Mouse (Mus musculus): Measurements from ENCODE around the gene Lsm10. TPM values are rescaled to one million over a fixed set of nuclear protein-coding genes. Genes with fewer than 3 reads are reported as not detected.

The Lsm10 gene
- polyA plus RNA-seq, 1 experiment from 2014 or later: 50.3 TPM

- H3K4me3 ChIP-seq: no peak overlapping the region
- 33% methylated on average over 10 of the region's 10 CpGs for WGBS
- H3K36me3 ChIP-seq: peaks cover 43% of the 10 kb centered on the region
- peak overlapping the region; percentile 1; the same call in 1 of the 2 replicates for H3K4me2 ChIP-seq
- peaks cover 56% of the 10 kb centered on the region for H3K4me1 ChIP-seq
- peak; percentile 51 for ATAC-seq (ENCODE audit: borderline replicate concordance, extremely low read depth, low FRiP score, low TSS enrichment)
- peak overlapping the region; percentile 96 for H3K27ac ChIP-seq
- peak overlapping the region; percentile 20; the same call in 1 of the 2 replicates for H3K9ac ChIP-seq
- no peaks in the 10 kb centered on the region for H3K9me3 ChIP-seq
- H3K27me3 ChIP-seq: no peaks in the 10 kb centered on the region
Measured at GRCm38 (mm10) chr4:126131290-126132121, 35.1 kb downstream of the Lsm10 start.

GRCm38 (mm10) chr4:126132636-126133264, 36.3 kb downstream of the Lsm10 start:
- H3K9me3 ChIP-seq: no peaks in the 10 kb centered on the region
- 0 out of 2 replicates have a peak overlapping the region, but pooled peaks have one; percentile 23 for H3K9ac ChIP-seq
- no peak overlapping the region for H3K4me3 ChIP-seq
- peaks cover 48% of the 10 kb centered on the region for H3K36me3 ChIP-seq
- peak overlapping the region; percentile 96 for H3K27ac ChIP-seq
- peaks cover 56% of the 10 kb centered on the region for H3K4me1 ChIP-seq
- peak; percentile 52; the same call in 1 of the 2 replicates for ATAC-seq (ENCODE audit: borderline replicate concordance, extremely low read depth, low FRiP score, low TSS enrichment)
- H3K4me2 ChIP-seq: no peak overlapping the region
- 23% methylated on average over 6 of the region's 6 CpGs for WGBS
- H3K27me3 ChIP-seq: no peaks in the 10 kb centered on the region

- 83% methylated on average over 4 of the region's 4 CpGs for WGBS
- peak overlapping the region; percentile 96; the same call in 1 of the 2 replicates for H3K27ac ChIP-seq
- no peaks in the 10 kb centered on the region for H3K27me3 ChIP-seq
- H3K9me3 ChIP-seq: no peaks in the 10 kb centered on the region
- H3K4me3 ChIP-seq: no peak overlapping the region
- no peak overlapping the region for H3K4me2 ChIP-seq
- H3K9ac ChIP-seq: no peak overlapping the region
- H3K4me1 ChIP-seq: peaks cover 55% of the 10 kb centered on the region
- ATAC-seq (ENCODE audit: borderline replicate concordance, extremely low read depth, low FRiP score, low TSS enrichment): no peak
- H3K36me3 ChIP-seq: peaks cover 48% of the 10 kb centered on the region
Measured at GRCm38 (mm10) chr4:126134236-126134635, 37.8 kb downstream of the Lsm10 start.

GRCm38 (mm10) chr4:126134639-126135038, 38.2 kb downstream of the Lsm10 start:
- Histone ChIP-seq H3K4me3 (no peak overlapping the region), H3K4me2 (no peak overlapping the region), H3K9me3 (no peaks in the 10 kb centered on the region), H3K9ac (no peak overlapping the region), H3K27me3 (no peaks in the 10 kb centered on the region), H3K4me1 (peaks cover 51% of the 10 kb centered on the region), H3K27ac (peak overlapping the region; percentile 96; the same call in 1 of the 2 replicates), H3K36me3 (peaks cover 48% of the 10 kb centered on the region)
- ATAC-seq (ENCODE audit: borderline replicate concordance, extremely low read depth, low FRiP score, low TSS enrichment): no peak
- 67% methylated on average over 4 of the region's 4 CpGs for WGBS

- H3K4me2 ChIP-seq: no peak overlapping the region
- no peak overlapping the region for H3K9ac ChIP-seq
- no peak overlapping the region for H3K27ac ChIP-seq
- no peaks in the 10 kb centered on the region for H3K9me3 ChIP-seq
- peaks cover 56% of the 10 kb centered on the region for H3K36me3 ChIP-seq
- 86% methylated on average over 4 of the region's 4 CpGs for WGBS
- H3K4me1 ChIP-seq: peaks cover 28% of the 10 kb centered on the region
- no peaks in the 10 kb centered on the region for H3K27me3 ChIP-seq
- no peak overlapping the region for H3K4me3 ChIP-seq
- ATAC-seq (ENCODE audit: borderline replicate concordance, extremely low read depth, low FRiP score, low TSS enrichment): no peak
Measured at GRCm38 (mm10) chr4:126137773-126138172, 41.4 kb downstream of the Lsm10 start.

GRCm38 (mm10) chr4:126141021-126141420, 44.6 kb downstream of the Lsm10 start:
- no peak for ATAC-seq (ENCODE audit: borderline replicate concordance, extremely low read depth, low FRiP score, low TSS enrichment)
- Histone ChIP-seq H3K4me3 (no peak overlapping the region), H3K36me3 (peaks cover 43% of the 10 kb centered on the region), H3K4me1 (peaks cover 19% of the 10 kb centered on the region), H3K9me3 (no peaks in the 10 kb centered on the region), H3K9ac (no peak overlapping the region), H3K4me2 (no peak overlapping the region), H3K27me3 (no peaks in the 10 kb centered on the region), H3K27ac (peak overlapping the region; percentile 41)
- WGBS: 60% methylated on average over 4 of the region's 5 CpGs

- Histone ChIP-seq H3K27ac (no peak overlapping the region), H3K4me1 (peaks cover 50% of the 10 kb centered on the region), H3K27me3 (no peaks in the 10 kb centered on the region), H3K9me3 (no peaks in the 10 kb centered on the region), H3K4me3 (no peak overlapping the region), H3K4me2 (no peak overlapping the region), H3K9ac (no peak overlapping the region), H3K36me3 (peaks cover 3% of the 10 kb centered on the region)
- WGBS: 26% methylated on average over 4 of the region's 4 CpGs
- no peak for ATAC-seq (ENCODE audit: borderline replicate concordance, extremely low read depth, low FRiP score, low TSS enrichment)
Measured at GRCm38 (mm10) chr4:126145396-126145795, 49.0 kb downstream of the Lsm10 start.

- no peaks in the 10 kb centered on the region for H3K27me3 ChIP-seq
- 15% methylated on average over 9 of the region's 9 CpGs for WGBS
- 0 out of 2 replicates have a peak overlapping the region, but pooled peaks have one; percentile 40 for H3K9ac ChIP-seq
- H3K9me3 ChIP-seq: no peaks in the 10 kb centered on the region
- peaks cover 12% of the 10 kb centered on the region; the same call in 1 of the 2 replicates for H3K36me3 ChIP-seq
- no peak for ATAC-seq (ENCODE audit: borderline replicate concordance, extremely low read depth, low FRiP score, low TSS enrichment)
- peak overlapping the region; percentile 47; the same call in 1 of the 2 replicates for H3K4me3 ChIP-seq
- H3K4me2 ChIP-seq: peak overlapping the region; percentile 60
- H3K27ac ChIP-seq: peak overlapping the region; percentile 98
- peaks cover 61% of the 10 kb centered on the region for H3K4me1 ChIP-seq
Measured at GRCm38 (mm10) chr4:126146974-126147532, 50.6 kb downstream of the Lsm10 start.

GRCm38 (mm10) chr4:126147533-126148160, 51.2 kb downstream of the Lsm10 start, which contains the start of gene Eva1b:
Gene Eva1b, plus strand, starts transcription at chr4:126147744.
- Histone ChIP-seq H3K27me3 (no peaks in the 10 kb centered on the region), H3K9ac (peak within 1 kb of the TSS; percentile 63), H3K9me3 (no peaks in the 10 kb centered on the region), H3K4me3 (peak within 1 kb of the TSS; percentile 47), H3K27ac (peak within 1 kb of the TSS; percentile 98), H3K4me1 (peaks cover 64% of the 10 kb centered on the region), H3K36me3 (peaks cover 16% of the 10 kb centered on the region; the same call in 1 of the 2 replicates), H3K4me2 (peak within 1 kb of the TSS; percentile 60)
- peak; percentile 85 for ATAC-seq (ENCODE audit: borderline replicate concordance, extremely low read depth, low FRiP score, low TSS enrichment)
- under 1% methylated on average over 23 of the region's 24 CpGs for WGBS
